ENCODE assay signal across 21 mouse cellular contexts in genomic region chr10:59349536-59349935, GRCm38 (mm10). TPM values are rescaled to one million over a fixed set of nuclear protein-coding genes. Genes with fewer than 3 reads are reported as not detected.
"Had no signal": no experiment of that assay in that cellular context is flagged by ENCODE, and none has a peak within 500 bp of the region (broad histone marks: within the 10 kb centered on the region; RNA-seq: fewer than 3 reads in every experiment).

No protein-coding gene starts in this region.

- DNase-seq: retina, postnatal 1 day; right cerebral cortex, adult 18-20 months; right cerebral cortex, postnatal 14 days; right cerebral cortex, postnatal 25 days; right cerebral cortex, postnatal 4 days; spleen, adult 18-20 months; thymus, adult 18-20 months; thymus, adult 2 months; thymus, postnatal 14 days; thymus, postnatal 25 days; thymus, postnatal 36 days; thymus, postnatal 4 days had no signal

- H3K9ac ChIP-seq: neural tube, embryonic 12.5 days; neural tube, embryonic 13.5 days; neural tube, embryonic 15.5 days; stomach, embryonic 15.5 days had no signal

- H3K4me2 ChIP-seq: neural tube, embryonic 12.5 days; neural tube, embryonic 13.5 days; neural tube, embryonic 15.5 days; stomach, embryonic 15.5 days had no signal

- H3K4me3 ChIP-seq: neural tube, embryonic 12.5 days; neural tube, embryonic 13.5 days; neural tube, embryonic 15.5 days; stomach, embryonic 15.5 days had no signal

- H3K27me3 ChIP-seq: neural tube, embryonic 12.5 days; neural tube, embryonic 13.5 days; neural tube, embryonic 15.5 days; stomach, embryonic 15.5 days had no signal

- H3K4me1 ChIP-seq: neural tube, embryonic 12.5 days; neural tube, embryonic 13.5 days; neural tube, embryonic 15.5 days; stomach, embryonic 15.5 days had no signal

- H3K27ac ChIP-seq: neural tube, embryonic 12.5 days; neural tube, embryonic 13.5 days; neural tube, embryonic 15.5 days; stomach, embryonic 15.5 days; stomach, postnatal 0 days had no signal

- H3K9me3 ChIP-seq: neural tube, embryonic 12.5 days; neural tube, embryonic 13.5 days; neural tube, embryonic 15.5 days; stomach, embryonic 15.5 days had no signal

RNA-seq across cellular contexts. Expression of gene Gm10273, which starts 45.9 kb away (rescaled TPM):
- polyA plus RNA-seq: neural tube, embryonic 13.5 days had no signal

RNA-seq across cellular contexts. Expression of gene Pla2g12b, which starts 53.9 kb away (rescaled TPM):
- total RNA-seq: neutrophil, adult 5-6 weeks had no signal
- polyA plus RNA-seq: neural tube, embryonic 12.5 days; neural tube, embryonic 13.5 days; neural tube, embryonic 14.5 days; neural tube, embryonic 15.5 days; spleen, adult 2 months; thymus, adult 2 months; thymus, postnatal 0 days had no signal
